Mouse (Mus musculus) B cell, adult 67 days (primary cell): ENCODE data around the gene Sugp2. TPM values are rescaled to one million over a fixed set of nuclear protein-coding genes. Genes with fewer than 3 reads are reported as not detected.

Source experiments
- total RNA-seq, 2 experiments: library from RNA; stranded (reverse); gene quantifications; 4 replicates each; pipeline ENCODE4 v1.2.4; 2023

Sugp2 gene
- 10 to 100 TPM; 95.5 to 95.6 TPM for total RNA-seq

DNA sequence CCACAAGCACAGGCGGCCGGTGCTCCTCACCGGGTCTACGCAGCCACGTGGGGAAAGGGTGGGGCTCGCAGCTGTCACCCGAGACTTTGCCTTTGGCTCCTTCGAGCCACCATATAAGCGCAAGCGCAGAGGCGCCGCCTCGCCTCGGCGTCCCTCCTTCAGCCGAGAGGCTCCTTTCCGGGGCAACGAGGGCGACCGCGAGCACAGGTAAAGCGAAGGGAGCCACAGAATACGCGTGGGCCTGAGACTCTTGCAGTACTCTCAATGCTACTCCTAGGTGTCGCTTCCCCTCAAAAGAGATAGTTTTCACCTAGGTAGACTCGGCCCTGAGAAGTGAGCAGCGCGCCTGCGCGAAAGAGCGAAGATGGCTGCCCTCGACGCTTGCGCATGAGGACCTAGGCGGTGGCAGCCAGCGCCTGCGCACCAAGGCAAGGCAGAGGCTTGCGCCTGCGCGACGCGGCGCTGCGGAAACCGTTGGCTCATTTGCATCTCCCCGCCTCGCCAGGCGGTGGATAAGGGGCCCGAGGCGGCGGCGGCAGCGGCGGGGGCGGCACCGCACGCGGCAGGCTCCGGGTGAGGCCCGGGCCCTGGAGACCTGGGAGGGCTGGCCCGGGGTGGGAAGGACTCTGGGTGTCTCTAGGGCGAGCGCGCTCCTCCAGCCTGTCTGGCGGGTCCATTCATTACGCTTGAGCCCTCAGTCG is at the start of gene Sugp2, which contains the start of gene Armc6:
Gene Sugp2, plus strand, starts transcription at position 147 of the 701 bp plus-strand sequence.
Gene Armc6, minus strand, starts transcription at position 387 of the 701 bp plus-strand sequence.

DNA sequence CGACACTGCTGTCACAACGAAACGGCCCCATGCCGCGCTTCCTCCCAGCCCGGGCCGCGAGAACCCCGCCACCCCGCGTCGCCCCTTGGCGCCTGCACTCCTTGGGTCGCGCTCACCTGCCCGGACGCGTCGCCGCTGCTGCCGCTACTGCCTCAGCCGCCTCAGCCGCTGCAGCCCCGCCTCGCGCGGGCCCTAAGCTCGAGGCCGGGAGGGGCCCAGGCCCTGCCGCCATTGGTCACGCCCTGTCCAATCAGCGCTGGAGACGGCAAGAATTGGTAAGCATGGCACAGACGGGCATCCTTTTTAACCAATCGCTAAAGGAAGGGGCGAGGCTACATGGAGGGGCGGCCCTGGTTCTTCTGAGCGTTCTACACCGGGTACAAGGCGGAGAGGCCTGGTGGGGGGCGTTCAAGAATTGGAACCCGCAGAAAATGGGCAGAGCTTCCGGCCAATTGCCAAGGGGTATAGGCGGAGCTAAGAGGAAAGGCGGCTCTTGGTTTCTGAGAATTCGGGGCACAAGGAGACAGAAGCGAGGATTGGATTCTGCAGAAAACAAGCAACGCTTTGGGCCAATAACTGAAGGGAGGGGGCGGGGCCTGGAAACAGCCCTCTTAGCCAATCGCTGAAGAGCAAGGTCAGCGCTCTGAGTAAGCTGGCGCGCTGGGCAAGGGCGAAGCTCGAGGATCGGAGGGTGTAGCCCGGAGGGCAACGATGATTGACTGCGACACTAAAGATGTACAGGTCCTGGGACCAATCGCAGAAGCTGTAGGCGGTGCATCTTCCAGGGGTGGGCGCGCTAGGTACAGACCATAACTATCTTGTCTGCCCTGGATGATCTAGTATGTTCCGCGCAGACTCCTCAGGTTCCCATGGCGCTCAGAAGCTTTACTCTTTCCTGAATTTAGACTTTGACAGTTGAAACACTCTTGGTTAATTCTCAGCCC is 21.6 kb upstream of the Sugp2 start, which contains the start of gene Slc25a42:
Gene Slc25a42, minus strand, starts transcription at position 194 of the 944 bp plus-strand sequence.

GRCm38 (mm10) chr8:70282603-70283135 is 48.6 kb downstream of the Sugp2 start, which contains the start of gene Homer3:
Homer3 (plus strand) TSS chr8:70282827.

GRCm38 (mm10) chr8:70302358-70302890 is 68.4 kb downstream of the Sugp2 start, which contains the start of the genes Ddx49 and Cope:
Ddx49 (minus strand) TSS chr8:70302489.
Cope (plus strand) TSS chr8:70302518.

GRCm38 (mm10) chr8:70315624-70316510 is 81.8 kb downstream of the Sugp2 start, which contains the start of gene Cers1:
Cers1 (plus strand) TSS chr8:70315775.

GRCm38 (mm10) chr8:70329124-70329834 is 95.3 kb downstream of the Sugp2 start, which contains the start of gene Gdf1:
Gdf1 (plus strand) TSS chr8:70329817.

Other genes with a start within 250 kb of the Sugp2 start
- gene Gatad2a, start 237.8 kb upstream of the Sugp2 start, total RNA-seq, result 10 to 100 TPM; 94.1 to 97.5 TPM
- 100 to 1,000 TPM; 132 to 142 TPM for gene Mau2, start 191.5 kb upstream of the Sugp2 start, total RNA-seq
- gene Sugp1, start 191.4 kb upstream of the Sugp2 start, total RNA-seq, result 10 to 100 TPM; 46.0 to 51.2 TPM
- gene Tm6sf2, start 161.3 kb upstream of the Sugp2 start, total RNA-seq, result under 1 TPM; 0.38 to 0.80 TPM
- not detected for gene Hapln4, start 150.8 kb upstream of the Sugp2 start, total RNA-seq
- under 1 TPM in 1 of 2 experiments, not detected in 1; 0.17 TPM for gene Ncan, start 113.4 kb upstream of the Sugp2 start, total RNA-seq
- gene Nr2c2ap, start 102.9 kb upstream of the Sugp2 start, total RNA-seq, result 10 to 100 TPM; 29.9 to 33.8 TPM
- gene Rfxank, start 95.1 kb upstream of the Sugp2 start, total RNA-seq, result 10 to 100 TPM; 35.2 to 37.1 TPM
- gene Borcs8, start 94.7 kb upstream of the Sugp2 start, total RNA-seq, result 10 to 100 TPM; 61.0 to 62.8 TPM
- 1 to 10 TPM; 2.8 to 3.5 TPM for gene Mef2b, start 94.5 kb upstream of the Sugp2 start, total RNA-seq
- 10 to 100 TPM; 42.8 to 48.4 TPM for gene Tmem161a, start 61.9 kb upstream of the Sugp2 start, total RNA-seq
- 1 to 10 TPM; 8.1 to 9.4 TPM for gene Slc25a42, start 21.9 kb upstream of the Sugp2 start, total RNA-seq
- 10 to 100 TPM; 11.3 to 15.3 TPM for gene Armc6, start 240 bp downstream of the Sugp2 start, total RNA-seq
- 10 to 100 TPM in 1 of 2 experiments, 1 to 10 TPM in 1; 9.6 to 13.6 TPM for gene Homer3, start 48.6 kb downstream of the Sugp2 start, total RNA-seq
- 10 to 100 TPM; 57.6 to 88.0 TPM for gene Ddx49, start 68.3 kb downstream of the Sugp2 start, total RNA-seq
- 100 to 1,000 TPM; 101 to 134 TPM for gene Cope, start 68.3 kb downstream of the Sugp2 start, total RNA-seq
- not detected for gene Cers1, start 81.5 kb downstream of the Sugp2 start, total RNA-seq
- not detected for gene Gdf1, start 95.6 kb downstream of the Sugp2 start, total RNA-seq
- 10 to 100 TPM; 71.0 to 78.4 TPM for gene Upf1, start 119.1 kb downstream of the Sugp2 start, total RNA-seq
- not detected for gene Comp, start 139.3 kb downstream of the Sugp2 start, total RNA-seq
- 10 to 100 TPM; 22.2 to 22.4 TPM for gene Crtc1, start 205.4 kb downstream of the Sugp2 start, total RNA-seq
- 10 to 100 TPM in 1 of 2 experiments, 1 to 10 TPM in 1; 8.7 to 11.8 TPM for gene Klhl26, start 242.7 kb downstream of the Sugp2 start, total RNA-seq